Mouse (Mus musculus): ENCODE measurements around the gene Apold1. TPM values are rescaled to one million over a fixed set of nuclear protein-coding genes. Genes with fewer than 3 reads are reported as not detected.

The Apold1 gene
- total RNA-seq (2023; ENCODE audit: inconsistent age), result 0.18 to 0.74 TPM (median 0.43 TPM) in 4 replicates

GRCm38 (mm10) chr6:134981231-134982062 lies at the start of gene Apold1:
TSS of gene Apold1 (plus strand) at chr6:134981718.

GRCm38 (mm10) chr6:135011048-135011733 lies 29.7 kb downstream of the Apold1 start, which contains the start of gene Ddx47:
TSS of gene Ddx47 (plus strand) at chr6:135011612.

Other genes with a start within 250 kb of the Apold1 start
- 44.6 to 50.6 TPM (median 47.8 TPM) in 4 replicates for gene Dusp16, start 189.1 kb upstream of the Apold1 start, total RNA-seq (2023; ENCODE audit: inconsistent age)
- gene Crebl2, start 151.6 kb upstream of the Apold1 start, total RNA-seq (2023; ENCODE audit: inconsistent age), result 26.3 to 38.2 TPM (median 29.6 TPM) in 4 replicates
- gene Gpr19, start 83.1 kb upstream of the Apold1 start, total RNA-seq (2023; ENCODE audit: inconsistent age), result 10.9 to 13.9 TPM (median 12.0 TPM) in 4 replicates
- gene Cdkn1b, start 61.3 kb upstream of the Apold1 start, total RNA-seq (2023; ENCODE audit: inconsistent age), result 113 to 121 TPM (median 118 TPM) in 4 replicates
- gene Ddx47, start 29.9 kb downstream of the Apold1 start, total RNA-seq (2023; ENCODE audit: inconsistent age), result 139 to 145 TPM (median 142 TPM) in 4 replicates
- gene Gprc5a, start 83.9 kb downstream of the Apold1 start, total RNA-seq (2023; ENCODE audit: inconsistent age), result 0.87 to 1.5 TPM (median 1.5 TPM) in 4 replicates
- gene Gprc5d, start 136.6 kb downstream of the Apold1 start, total RNA-seq (2023; ENCODE audit: inconsistent age), result 0.39 TPM in 1 of 4 replicates, not detected in the others
- gene Fam234b, start 216.3 kb downstream of the Apold1 start, total RNA-seq (2023; ENCODE audit: inconsistent age), result 11.2 to 19.2 TPM (median 13.8 TPM) in 4 replicates
- 13.9 to 23.4 TPM (median 20.3 TPM) in 4 replicates for gene Hebp1, start 216.3 kb downstream of the Apold1 start, total RNA-seq (2023; ENCODE audit: inconsistent age)